Mouse (Mus musculus): ENCODE measurements around the gene Il1rl1.

GRCm38 (mm10) chr1:40472401-40472800 is 43.0 kb downstream of the Il1rl1 start:
- TF ChIP-seq POLR2A (IDR thresholded peaks at IDR 0.05; ENCODE audit: low read depth, low read length) (no peak), CTCF (IDR thresholded peaks at IDR 0.05; ENCODE audit: extremely low read depth, insufficient read depth, insufficient read length, insufficient replicate concordance) (no peak)

All from spleen, adult 2 months (tissue).